Mouse (Mus musculus) midbrain, embryonic 15.5 days (tissue): ENCODE data around the gene Coro1a. TPM values are rescaled to one million over a fixed set of nuclear protein-coding genes. Genes with fewer than 3 reads are reported as not detected.

Source experiments
- polyA plus RNA-seq: library from polyadenylated mRNA; unstranded; fragments of >200 nt; fragmentation: Nextera tagmentation; extraction: Ambion mirVana; gene quantifications from 2 replicates; pipeline ENCODE4 v1.2.1, GENCODE M21; 2015

The Coro1a gene
- polyA plus RNA-seq, 1 experiment from 2014 or later: 119 TPM

Other genes starting within 250 kb of the Coro1a start
- gene Atp2a1, start 244.7 kb downstream of the Coro1a start, polyA plus RNA-seq: 0.34 and 0.58 TPM in 2 replicates
- gene Sh2b1, start 232.4 kb downstream of the Coro1a start, polyA plus RNA-seq: 84.3 and 87.0 TPM in 2 replicates
- gene Tufm, start 220.4 kb downstream of the Coro1a start, polyA plus RNA-seq: 133 and 137 TPM in 2 replicates
- 75.9 and 83.6 TPM in 2 replicates for gene Atxn2l, start 204.3 kb downstream of the Coro1a start, polyA plus RNA-seq
- gene Eif3c, start 141.4 kb downstream of the Coro1a start, polyA plus RNA-seq: 173 and 186 TPM in 2 replicates
- gene Apobr, start 122.8 kb downstream of the Coro1a start, polyA plus RNA-seq: 0.32 and 0.38 TPM in 2 replicates
- gene Cln3, start 122.0 kb downstream of the Coro1a start, polyA plus RNA-seq: 34.1 and 35.6 TPM in 2 replicates
- gene Il27, start 112.8 kb downstream of the Coro1a start, polyA plus RNA-seq: not detected in 2 replicates
- gene Nupr1, start 76.9 kb downstream of the Coro1a start, polyA plus RNA-seq: 11.5 and 13.0 TPM in 2 replicates
- gene Sgf29, start 58.5 kb downstream of the Coro1a start, polyA plus RNA-seq: 62.3 and 72.4 TPM in 2 replicates
- 8.3 and 8.9 TPM in 2 replicates for gene Sult1a1, start 31.4 kb downstream of the Coro1a start, polyA plus RNA-seq
- 116 and 126 TPM in 2 replicates for gene Bola2, start 12.4 kb downstream of the Coro1a start, polyA plus RNA-seq
- gene Slx1b, start 12.0 kb downstream of the Coro1a start, polyA plus RNA-seq: 18.3 and 20.9 TPM in 2 replicates
- gene Mapk3, start 51.8 kb upstream of the Coro1a start, polyA plus RNA-seq: 110 and 111 TPM in 2 replicates
- gene Gdpd3, start 58.5 kb upstream of the Coro1a start, polyA plus RNA-seq: 2.2 and 2.3 TPM in 2 replicates
- gene Ypel3, start 69.2 kb upstream of the Coro1a start, polyA plus RNA-seq: 201 and 224 TPM in 2 replicates
- 0.37 and 0.57 TPM in 2 replicates for gene Tbx6, start 73.7 kb upstream of the Coro1a start, polyA plus RNA-seq
- gene Ppp4c, start 84.7 kb upstream of the Coro1a start, polyA plus RNA-seq: 191 and 192 TPM in 2 replicates
- 60.4 and 65.4 TPM in 2 replicates for gene Fam57b, start 89.9 kb upstream of the Coro1a start, polyA plus RNA-seq
- gene 4930451I11Rik, start 123.9 kb upstream of the Coro1a start, polyA plus RNA-seq: not detected in 2 replicates
- 19.8 and 23.8 TPM in 2 replicates for gene Doc2a, start 139.6 kb upstream of the Coro1a start, polyA plus RNA-seq
- 16.7 and 22.8 TPM in 2 replicates for gene Hirip3, start 154.2 kb upstream of the Coro1a start, polyA plus RNA-seq
- gene Ino80e, start 154.6 kb upstream of the Coro1a start, polyA plus RNA-seq: 94.4 and 100 TPM in 2 replicates
- 66.8 and 70.9 TPM in 2 replicates for gene Taok2, start 176.9 kb upstream of the Coro1a start, polyA plus RNA-seq
- gene Tmem219, start 215.1 kb upstream of the Coro1a start, polyA plus RNA-seq: 33.2 and 36.1 TPM in 2 replicates
- 133 and 136 TPM in 2 replicates for gene Kctd13, start 221.1 kb upstream of the Coro1a start, polyA plus RNA-seq
- gene Asphd1, start 241.8 kb upstream of the Coro1a start, polyA plus RNA-seq: 7.8 and 8.9 TPM in 2 replicates
- 50.5 and 56.2 TPM in 2 replicates for gene Sez6l2, start 242.8 kb upstream of the Coro1a start, polyA plus RNA-seq